Mouse (Mus musculus) embryonic fibroblast, embryonic 13.5 days (primary cell): ENCODE data around the gene Auts2.

Experiments used
- CTCF ChIP-seq: IDR thresholded peaks from 2 replicates; pipeline ENCODE4 v1.5.1; 2011; ENCODE audit warnings: mild to moderate bottlenecking, control low read depth, low read length, moderate library complexity, borderline replicate concordance; ENCODE audit not compliant: insufficient read depth
- POLR2A ChIP-seq: IDR thresholded peaks from 2 replicates; pipeline ENCODE4 v1.6.1; 2011; ENCODE audit warnings: low read depth, mild to moderate bottlenecking, control low read depth, low read length, moderate library complexity

GRCm38 (mm10) chr5:132270074-132270473 is 273.1 kb downstream of the Auts2 start:
- TF ChIP-seq CTCF, result no peak
- no peak for TF ChIP-seq POLR2A
